Mouse (Mus musculus): ENCODE data around the gene Gpc6.

- TF ChIP-seq CTCF (IDR thresholded peaks at IDR 0.05; ENCODE audit: extremely low read depth, insufficient read depth, low read length): no peak
- TF ChIP-seq POLR2A (IDR thresholded peaks at IDR 0.05; ENCODE audit: extremely low read depth, insufficient read depth, low read length): no peak
These were observed 969.9 kb downstream of the Gpc6 start for GRCm38 (mm10) chr14:117894869-117895538.

Measured in cortical plate, adult 2 months (tissue).